Mouse (Mus musculus): ENCODE data around the gene Plekha8. TPM values are rescaled to one million over a fixed set of nuclear protein-coding genes. Genes with fewer than 3 reads are reported as not detected.
A peak's percentile ranks its signal among the peaks of the same experiment; 100 is the strongest.

Plekha8 gene
- polyA plus RNA-seq, 1 experiment from 2014 or later, result 20.1 TPM

DNA sequence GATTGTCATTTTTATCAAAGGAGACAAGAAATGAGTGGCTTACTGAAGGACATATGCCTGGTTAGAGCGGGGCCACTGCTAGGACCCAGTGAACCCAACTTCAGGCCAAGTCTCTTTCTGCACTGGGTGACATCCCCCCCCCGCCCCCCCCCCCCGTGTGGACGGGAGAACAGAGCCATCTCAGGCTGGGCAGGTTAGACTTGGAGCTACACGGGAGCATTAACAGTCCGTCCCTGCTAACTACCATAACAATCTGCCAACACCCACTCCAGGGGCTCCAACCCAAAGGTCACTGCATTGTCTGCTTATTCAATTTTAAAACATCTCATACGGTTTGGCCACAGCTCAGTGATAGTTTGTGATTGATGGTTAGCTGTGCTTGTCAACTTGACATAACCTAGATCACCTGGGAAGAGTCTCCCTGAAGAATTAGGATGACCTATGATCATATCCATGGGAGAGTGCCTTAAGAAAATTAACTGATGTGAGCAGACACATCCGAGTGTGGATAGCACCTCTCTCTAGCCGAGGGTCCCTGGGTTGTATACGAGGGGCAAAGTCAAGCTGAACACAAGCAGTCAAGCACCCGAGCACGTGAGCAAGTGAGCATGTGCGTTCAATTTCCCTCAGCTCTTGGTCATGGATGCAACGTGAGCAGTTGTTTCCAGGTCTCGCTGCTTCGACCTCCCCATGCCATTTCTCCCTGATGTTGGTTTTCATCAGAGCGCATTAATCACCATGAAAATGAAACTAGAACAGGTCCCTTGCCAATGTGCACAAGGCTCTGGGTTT lies 32.7 kb upstream of the Plekha8 start:
- Histone ChIP-seq H3K4me1 (peaks cover 54% of the 10 kb centered on the region), H3K9me3 (no peaks in the 10 kb centered on the region), H3K27me3 (no peaks in the 10 kb centered on the region), H3K36me3 (replicated peaks) (0 out of 2 replicates have a peak, but pooled peaks cover 6% of the 10 kb centered on the region), H3K27ac (no peak overlapping the region; the same call in 1 of the 2 replicates), H3K4me2 (no peak overlapping the region), H3K4me3 (replicated peaks) (no peak overlapping the region), H3K9ac (no peak overlapping the region)
- no peak for ATAC-seq (ENCODE audit: low FRiP score)
- WGBS, result 86% methylated on average over 14 of the region's 17 CpGs

DNA sequence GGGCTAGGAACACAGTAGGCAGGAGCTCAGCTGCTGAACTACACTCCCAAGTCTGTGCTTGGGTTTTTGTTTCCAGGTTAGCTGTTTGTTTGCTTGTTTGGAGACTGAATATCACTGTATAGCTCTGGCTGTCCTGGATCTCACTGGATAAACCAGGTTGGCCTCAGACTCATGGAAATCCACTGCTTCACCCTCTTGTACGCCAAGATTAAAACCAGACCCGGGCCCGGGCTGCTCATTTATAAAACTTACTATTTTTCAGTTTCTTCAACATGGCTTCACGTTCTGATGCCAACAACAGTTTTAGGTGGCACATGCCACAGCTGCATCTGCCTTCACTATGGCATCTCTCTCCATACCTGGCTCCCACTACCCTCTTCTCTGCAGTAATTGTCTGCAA lies 31.4 kb upstream of the Plekha8 start:
- peaks cover 61% of the 10 kb centered on the region for H3K4me1 ChIP-seq
- H3K9me3 ChIP-seq, result no peaks in the 10 kb centered on the region
- no peaks in the 10 kb centered on the region for H3K27me3 ChIP-seq
- ATAC-seq (ENCODE audit: low FRiP score), result no peak
- peak overlapping the region; percentile 2; the same call in 1 of the 2 replicates for H3K27ac ChIP-seq
- 91% methylated on average over 4 of the region's 4 CpGs for WGBS
- H3K4me2 ChIP-seq, result peak overlapping the region; percentile 74
- peak overlapping the region; percentile 71 for H3K4me3 ChIP-seq (replicated peaks)
- no peaks in the 10 kb centered on the region for H3K36me3 ChIP-seq (replicated peaks)
- H3K9ac ChIP-seq, result peak overlapping the region; percentile 88; the same call in 1 of the 2 replicates

GRCm38 (mm10) chr6:54564506-54564991 lies 30.4 kb upstream of the Plekha8 start:
- ATAC-seq (ENCODE audit: low FRiP score), result no peak
- peak overlapping the region; percentile 71 for H3K4me3 ChIP-seq (replicated peaks)
- H3K4me1 ChIP-seq, result peaks cover 59% of the 10 kb centered on the region
- H3K27me3 ChIP-seq, result no peaks in the 10 kb centered on the region
- H3K9me3 ChIP-seq, result no peaks in the 10 kb centered on the region
- H3K36me3 ChIP-seq (replicated peaks), result no peaks in the 10 kb centered on the region
- H3K4me2 ChIP-seq, result peak overlapping the region; percentile 74
- H3K9ac ChIP-seq, result peak overlapping the region; percentile 88
- H3K27ac ChIP-seq, result peak overlapping the region; percentile 95
- WGBS, result 43% methylated on average over 9 of the region's 9 CpGs

DNA sequence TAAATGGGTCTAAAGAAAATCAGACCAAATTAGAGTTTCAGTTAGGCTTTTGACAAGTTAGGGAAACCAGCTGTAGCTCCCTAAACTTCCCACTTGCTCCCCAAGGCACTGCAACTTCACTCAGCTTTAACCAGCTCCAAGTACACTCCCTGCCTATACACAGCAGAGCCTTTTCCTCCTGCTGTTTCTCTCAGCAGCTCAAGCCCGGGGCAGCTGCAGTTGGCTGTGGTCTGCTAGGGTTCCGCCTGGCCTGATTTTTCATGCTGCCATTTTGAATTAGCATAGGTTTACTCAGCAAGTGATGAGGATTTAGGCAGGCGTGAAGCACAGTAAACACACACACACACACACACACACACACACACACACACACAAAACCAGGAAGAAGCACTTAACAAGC lies 29.9 kb upstream of the Plekha8 start:
- Histone ChIP-seq H3K4me3 (replicated peaks) (peak overlapping the region; percentile 71), H3K27ac (peak overlapping the region; percentile 95), H3K9me3 (no peaks in the 10 kb centered on the region), H3K36me3 (replicated peaks) (no peaks in the 10 kb centered on the region), H3K4me2 (peak overlapping the region; percentile 74), H3K4me1 (peaks cover 59% of the 10 kb centered on the region), H3K9ac (peak overlapping the region; percentile 88), H3K27me3 (no peaks in the 10 kb centered on the region)
- ATAC-seq (ENCODE audit: low FRiP score), result no peak
- 4% methylated on average over 3 of the region's 3 CpGs for WGBS

- ATAC-seq (ENCODE audit: low FRiP score), result peak; percentile 91
- Histone ChIP-seq H3K9ac (peak within 1 kb of the TSS; percentile 88), H3K27ac (peak within 1 kb of the TSS; percentile 95), H3K4me3 (replicated peaks) (peak within 1 kb of the TSS; percentile 71), H3K9me3 (no peaks in the 10 kb centered on the region), H3K4me1 (peaks cover 64% of the 10 kb centered on the region), H3K36me3 (replicated peaks) (no peaks in the 10 kb centered on the region), H3K4me2 (peak within 1 kb of the TSS; percentile 74), H3K27me3 (no peaks in the 10 kb centered on the region)
- under 1% methylated on average over 60 of the region's 60 CpGs for WGBS
Measured at GRCm38 (mm10) chr6:54565665-54566545, 29.0 kb upstream of the Plekha8 start, which contains the start of gene Scrn1. TSS of gene Scrn1 (minus strand) at chr6:54566489.

GRCm38 (mm10) chr6:54566546-54566919 lies 28.4 kb upstream of the Plekha8 start:
- peak overlapping the region; percentile 74 for H3K4me2 ChIP-seq
- no peaks in the 10 kb centered on the region for H3K9me3 ChIP-seq
- no peaks in the 10 kb centered on the region for H3K36me3 ChIP-seq (replicated peaks)
- H3K4me3 ChIP-seq (replicated peaks), result peak overlapping the region; percentile 71
- ATAC-seq (ENCODE audit: low FRiP score), result no peak; the same call in 1 of the 2 replicates
- H3K4me1 ChIP-seq, result peaks cover 64% of the 10 kb centered on the region
- no peaks in the 10 kb centered on the region for H3K27me3 ChIP-seq
- peak overlapping the region; percentile 88 for H3K9ac ChIP-seq
- H3K27ac ChIP-seq, result peak overlapping the region; percentile 95
- WGBS, result 5% methylated on average over 6 of the region's 6 CpGs

DNA sequence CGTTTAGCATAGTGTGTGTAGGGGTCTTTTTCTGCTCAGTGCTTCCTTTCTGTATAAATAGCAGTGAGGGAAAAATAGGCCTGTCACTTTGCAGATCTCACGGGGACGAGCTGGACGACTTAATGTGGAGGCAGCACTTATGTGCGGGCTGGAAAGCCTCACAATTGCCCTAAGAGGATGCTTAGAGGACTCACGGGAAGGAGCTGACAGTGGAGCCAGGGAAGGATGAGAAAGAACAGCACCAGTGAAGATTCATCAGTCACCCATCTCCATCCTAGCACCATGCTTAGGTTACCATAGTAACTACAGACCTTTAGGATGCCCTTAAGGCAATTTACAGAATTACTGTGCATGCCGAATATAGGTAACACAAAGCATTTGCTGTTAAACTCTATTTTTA lies 25.1 kb upstream of the Plekha8 start:
- no peaks in the 10 kb centered on the region for H3K9me3 ChIP-seq
- ATAC-seq (ENCODE audit: low FRiP score), result peak; percentile 21; the same call in 1 of the 2 replicates
- H3K4me2 ChIP-seq, result no peak overlapping the region
- no peaks in the 10 kb centered on the region for H3K36me3 ChIP-seq (replicated peaks)
- no peak overlapping the region for H3K9ac ChIP-seq
- peaks cover 57% of the 10 kb centered on the region for H3K4me1 ChIP-seq
- 29% methylated on average over 7 of the region's 7 CpGs for WGBS
- no peaks in the 10 kb centered on the region for H3K27me3 ChIP-seq
- H3K4me3 ChIP-seq (replicated peaks), result no peak overlapping the region
- H3K27ac ChIP-seq, result peak overlapping the region; percentile 72

DNA sequence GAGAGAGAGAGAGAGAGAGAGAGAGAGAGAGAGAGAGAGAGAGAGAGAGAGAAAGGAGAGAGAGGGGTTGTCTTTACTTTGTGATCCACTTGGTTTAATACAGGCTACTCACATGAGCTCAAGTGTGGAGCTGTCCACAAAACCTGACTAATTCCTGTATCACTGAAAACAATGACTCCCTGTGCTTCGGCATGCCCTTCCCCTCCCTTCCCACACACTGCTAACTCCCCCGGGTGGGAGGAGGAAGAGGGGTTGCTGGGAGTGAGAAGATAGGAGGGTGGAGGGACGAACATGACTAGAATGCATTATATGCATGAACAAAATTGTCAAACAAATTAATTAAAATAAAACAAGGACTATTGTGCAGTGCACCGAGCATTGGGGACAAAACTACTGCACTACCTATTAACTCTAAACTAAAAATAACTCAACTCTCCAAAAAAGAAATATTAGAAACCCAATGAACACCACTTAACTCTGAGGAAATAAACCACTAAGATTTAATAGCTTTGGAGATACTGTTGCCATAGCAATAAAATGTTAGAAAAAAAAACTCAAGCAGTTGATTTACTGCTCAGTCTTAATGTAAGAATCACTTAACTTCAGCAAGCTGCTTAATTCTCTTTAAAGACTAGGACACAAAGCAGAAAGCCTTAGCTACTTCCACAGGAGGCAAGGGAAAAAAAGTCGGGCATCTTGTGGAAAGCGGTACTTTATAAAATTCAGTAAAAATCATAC lies 21.5 kb upstream of the Plekha8 start:
- Histone ChIP-seq H3K27ac (0 out of 2 replicates have a peak overlapping the region, but pooled peaks have one; percentile 36), H3K4me2 (peak overlapping the region; percentile 22), H3K4me3 (replicated peaks) (no peak overlapping the region)

GRCm38 (mm10) chr6:54586175-54586574 lies 8.7 kb upstream of the Plekha8 start:
- Histone ChIP-seq H3K4me1 (0 out of 2 replicates have a peak, but pooled peaks cover 2% of the 10 kb centered on the region), H3K4me2 (no peak overlapping the region), H3K36me3 (replicated peaks) (peaks cover 5% of the 10 kb centered on the region; the same call in 1 of the 2 replicates), H3K9me3 (no peaks in the 10 kb centered on the region), H3K9ac (no peak overlapping the region), H3K27me3 (no peaks in the 10 kb centered on the region), H3K4me3 (replicated peaks) (no peak overlapping the region), H3K27ac (no peak overlapping the region)
- ATAC-seq (ENCODE audit: low FRiP score), result no peak
- 36% methylated on average over 2 of the region's 2 CpGs for WGBS

More for the DNA sequence above, 21.5 kb upstream of the Plekha8 start:
- Histone ChIP-seq H3K4me1 (peaks cover 42% of the 10 kb centered on the region), H3K9me3 (no peaks in the 10 kb centered on the region), H3K9ac (no peak overlapping the region; the same call in 1 of the 2 replicates), H3K27me3 (no peaks in the 10 kb centered on the region), H3K36me3 (replicated peaks) (no peaks in the 10 kb centered on the region)
- WGBS, result 23% methylated on average over 6 of the region's 6 CpGs
- peak; percentile 83 for ATAC-seq (ENCODE audit: low FRiP score)

DNA sequence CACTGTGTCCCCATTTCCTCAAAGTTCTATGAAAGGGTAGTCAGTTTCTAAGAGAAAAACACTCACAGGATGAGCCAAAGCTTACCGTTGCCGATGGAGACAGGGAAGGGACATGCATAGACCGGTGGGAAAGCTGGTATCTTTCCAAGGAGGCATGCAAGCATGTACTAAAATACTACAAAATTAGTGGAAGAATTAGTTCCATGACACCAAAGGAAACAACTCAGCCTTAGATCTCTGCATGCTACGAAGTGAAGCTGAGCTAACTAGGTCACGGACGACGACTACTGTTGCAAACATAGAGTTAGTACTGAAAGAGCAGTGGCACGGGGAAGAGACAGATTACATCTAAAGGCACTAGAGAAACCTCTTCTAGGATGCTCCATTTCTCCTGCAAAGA lies 8.0 kb upstream of the Plekha8 start:
- Histone ChIP-seq H3K27ac (no peak overlapping the region), H3K4me3 (replicated peaks) (no peak overlapping the region), H3K9me3 (no peaks in the 10 kb centered on the region), H3K9ac (no peak overlapping the region), H3K4me1 (peaks cover 9% of the 10 kb centered on the region), H3K4me2 (no peak overlapping the region), H3K27me3 (no peaks in the 10 kb centered on the region), H3K36me3 (replicated peaks) (peaks cover 5% of the 10 kb centered on the region; the same call in 1 of the 2 replicates)
- no peak for ATAC-seq (ENCODE audit: low FRiP score)
- WGBS, result 86% methylated on average over 8 of the region's 8 CpGs

GRCm38 (mm10) chr6:54587683-54588082 lies 7.2 kb upstream of the Plekha8 start:
- H3K27ac ChIP-seq, result no peak overlapping the region
- WGBS, result 88% methylated on average over 4 of the region's 4 CpGs
- H3K4me3 ChIP-seq (replicated peaks), result no peak overlapping the region
- H3K4me1 ChIP-seq, result peaks cover 12% of the 10 kb centered on the region
- ATAC-seq (ENCODE audit: low FRiP score), result no peak
- no peaks in the 10 kb centered on the region for H3K36me3 ChIP-seq (replicated peaks)
- H3K9me3 ChIP-seq, result no peaks in the 10 kb centered on the region
- no peak overlapping the region for H3K4me2 ChIP-seq
- H3K9ac ChIP-seq, result no peak overlapping the region
- no peaks in the 10 kb centered on the region for H3K27me3 ChIP-seq

Measured in forebrain, embryonic 12.5 days (tissue).